Mouse (Mus musculus): ENCODE measurements around the gene Ly9.

The Ly9 gene

DNA sequence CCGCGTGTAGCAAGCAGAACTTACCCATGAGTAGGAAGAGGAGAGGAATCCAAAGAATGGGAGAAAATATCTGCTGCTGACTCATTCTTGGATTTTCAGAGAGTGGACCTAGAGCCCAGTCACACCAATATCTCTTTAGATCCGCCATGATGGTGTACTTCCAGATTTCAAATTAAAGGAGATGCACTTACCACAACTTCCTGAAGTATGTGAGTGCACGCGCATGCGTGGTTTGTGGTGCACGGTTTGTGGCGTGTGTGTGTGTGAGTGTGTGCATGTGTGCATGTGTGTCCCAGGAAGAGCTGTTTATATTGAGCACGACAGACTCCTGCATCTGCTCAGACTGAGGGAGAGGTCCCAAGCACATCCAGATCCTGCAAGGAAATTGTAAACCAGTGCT lies at the start of gene Ly9:
TSS of gene Ly9 (minus strand) at position 235 of the 400 bp plus-strand sequence.
- DNase-seq: no peak

DNA sequence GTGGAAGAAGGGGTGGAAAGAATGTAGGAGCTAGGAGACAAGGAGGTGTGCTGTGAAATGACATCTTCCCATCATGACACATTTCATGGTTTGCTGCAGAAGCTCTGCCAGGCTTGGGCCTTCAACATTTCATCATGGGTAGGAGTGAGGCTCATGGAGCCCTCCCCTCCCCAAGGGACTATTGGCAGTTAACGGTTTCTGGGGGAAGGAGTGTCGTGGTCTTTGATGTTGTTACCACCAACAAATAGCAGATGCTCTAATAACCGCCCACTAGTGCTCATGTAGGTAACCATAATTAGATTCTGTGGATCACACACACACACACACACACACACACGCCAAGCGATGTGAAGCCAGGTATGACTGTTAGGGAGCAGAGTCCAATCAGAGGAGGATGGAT lies 45.5 kb upstream of the Ly9 start, which contains the start of gene Slamf7:
TSS of gene Slamf7 (minus strand) at position 302 of the 400 bp plus-strand sequence.
- no peak for DNase-seq

DNA sequence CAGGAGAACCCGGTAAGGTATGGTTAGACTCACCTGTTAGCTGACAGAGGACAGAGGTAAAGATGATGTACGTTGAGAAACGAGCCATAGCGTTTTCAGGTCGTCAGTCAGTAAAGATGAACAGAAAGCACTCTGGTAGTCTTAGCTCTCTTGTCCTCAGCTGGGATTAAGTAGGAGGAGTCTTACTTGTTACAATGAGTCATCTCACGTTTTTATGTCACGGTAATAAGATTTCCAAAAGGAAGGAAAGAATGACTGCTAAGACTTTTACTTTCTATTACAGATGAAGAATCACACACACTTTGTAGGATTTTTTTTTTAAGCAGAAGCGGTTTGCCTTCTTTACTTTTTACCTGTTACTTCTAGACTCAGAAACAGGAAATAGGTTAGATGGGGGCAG lies 41.6 kb upstream of the Ly9 start:
- DNase-seq: no peak

DNA sequence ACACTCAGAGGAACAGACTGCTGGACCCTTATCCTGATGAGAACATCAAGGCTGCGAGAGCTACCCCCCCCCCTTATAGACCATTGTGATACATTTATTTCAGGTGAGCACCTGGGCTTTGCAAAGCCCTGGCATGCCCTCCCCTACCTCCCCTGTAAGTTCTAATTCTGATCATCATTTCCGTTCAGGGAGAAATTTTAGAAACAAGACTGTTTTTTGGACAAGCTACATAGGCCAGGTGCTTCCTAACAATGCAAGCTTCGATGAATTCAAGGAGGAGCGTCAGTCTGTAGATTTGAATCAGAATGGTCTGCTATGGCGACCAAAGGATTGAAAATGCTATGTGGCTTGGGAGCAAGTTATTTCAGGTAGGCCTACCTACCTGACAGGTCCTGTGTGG lies 40.5 kb upstream of the Ly9 start:
- no peak for DNase-seq

DNA sequence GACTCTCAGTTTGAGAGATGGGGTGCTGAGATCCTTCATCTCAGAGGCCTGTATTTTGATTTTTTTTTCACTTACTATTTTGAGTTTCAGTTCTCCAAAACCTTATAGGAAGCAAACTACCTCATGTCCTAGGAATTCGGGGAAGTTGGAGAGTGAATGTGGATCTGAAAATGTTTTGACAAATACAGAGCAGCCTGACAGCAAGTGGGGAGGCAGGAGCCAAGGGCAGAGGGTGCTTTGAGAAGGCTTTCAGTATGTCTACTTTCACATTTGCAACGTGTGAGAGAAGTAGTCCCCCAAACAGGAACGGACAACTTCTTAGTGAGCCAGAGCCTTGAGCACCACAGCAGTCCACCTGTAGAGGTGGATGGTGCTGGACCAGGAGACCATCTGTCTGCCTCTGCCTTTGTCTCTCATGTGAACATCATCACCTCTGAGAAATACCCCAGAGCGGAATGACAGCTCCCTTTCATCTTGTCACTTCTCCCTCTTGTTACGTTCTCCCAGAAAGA lies 39.3 kb upstream of the Ly9 start:
- DNase-seq: no peak

DNA sequence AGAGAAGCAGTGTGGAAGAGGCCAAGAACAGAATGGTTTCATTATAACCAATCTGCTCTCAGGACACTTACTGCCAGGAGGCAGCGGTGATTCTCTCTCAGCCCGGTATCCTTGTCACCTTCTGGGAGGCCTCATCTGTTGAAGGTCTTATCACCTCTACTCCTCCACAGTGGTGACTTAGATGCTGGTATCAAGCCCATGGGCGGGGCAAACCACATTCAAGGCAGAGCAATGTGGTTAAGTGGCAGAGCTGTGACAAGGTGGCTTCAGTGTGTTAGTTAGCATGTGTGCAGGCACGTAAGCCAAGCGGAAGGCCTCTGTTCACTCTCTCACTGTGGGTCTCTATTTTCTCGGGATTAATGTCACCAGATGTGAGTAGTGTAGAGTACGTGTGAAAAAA lies 36.4 kb upstream of the Ly9 start:
- DNase-seq: no peak

DNA sequence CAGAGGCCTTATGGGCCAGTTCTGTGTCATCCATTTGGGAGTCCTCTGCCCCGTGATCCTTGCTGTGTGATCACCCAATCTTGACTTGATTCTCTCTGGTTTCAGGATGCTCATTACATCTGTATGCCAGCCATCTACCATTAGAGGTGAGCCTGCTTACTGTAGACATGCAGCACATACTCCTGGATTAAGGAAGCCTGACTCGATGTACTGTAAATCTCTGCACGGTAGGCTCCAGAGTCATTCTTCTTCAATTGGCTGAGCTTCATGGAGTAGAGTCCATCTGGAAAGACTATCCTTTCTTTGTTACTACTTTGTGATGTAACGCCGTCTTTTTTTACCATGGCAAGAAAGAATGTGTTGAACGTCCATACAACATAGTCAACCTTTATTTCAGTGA lies 33.6 kb upstream of the Ly9 start:
- DNase-seq: no peak

DNA sequence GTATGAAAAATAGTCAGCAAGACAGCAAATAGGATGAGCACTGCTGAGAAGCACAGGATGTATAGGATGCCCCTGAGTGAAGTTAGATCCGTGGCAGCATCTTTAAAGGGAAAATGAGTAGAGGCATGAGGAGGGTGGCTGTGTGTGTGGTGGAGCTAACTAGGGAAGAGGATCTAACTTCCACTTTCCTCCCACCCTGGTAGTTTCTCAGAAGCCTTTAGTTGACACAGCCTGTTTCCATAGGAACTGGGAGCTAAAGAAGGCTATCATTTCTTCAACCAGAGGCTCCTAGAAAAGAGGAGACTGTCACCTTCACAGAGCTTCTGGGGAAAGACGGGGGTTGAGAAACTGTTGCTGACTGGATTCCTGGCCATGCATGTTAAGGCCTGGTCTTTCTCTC lies 31.5 kb upstream of the Ly9 start:
- DNase-seq: no peak

DNA sequence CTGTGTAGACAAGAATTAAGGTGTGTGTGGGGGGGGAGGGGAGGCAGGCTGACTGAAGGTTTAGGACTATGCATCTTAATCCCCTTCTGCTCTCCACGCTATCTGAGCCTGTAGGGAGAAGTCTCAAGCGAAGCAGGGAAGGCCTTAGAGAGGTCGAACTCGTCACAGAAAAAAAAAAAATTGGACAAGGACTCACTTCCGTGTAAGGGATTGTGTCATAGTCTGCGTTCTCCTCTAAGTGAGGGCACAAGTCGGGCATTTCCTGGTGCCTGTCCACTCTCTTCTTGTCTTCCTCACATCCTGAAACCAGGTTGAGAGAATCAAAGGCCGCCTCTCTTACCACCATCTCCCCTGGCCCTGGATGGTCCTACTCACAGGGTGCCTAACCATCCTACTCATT lies 29.9 kb upstream of the Ly9 start:
- DNase-seq: no peak

DNA sequence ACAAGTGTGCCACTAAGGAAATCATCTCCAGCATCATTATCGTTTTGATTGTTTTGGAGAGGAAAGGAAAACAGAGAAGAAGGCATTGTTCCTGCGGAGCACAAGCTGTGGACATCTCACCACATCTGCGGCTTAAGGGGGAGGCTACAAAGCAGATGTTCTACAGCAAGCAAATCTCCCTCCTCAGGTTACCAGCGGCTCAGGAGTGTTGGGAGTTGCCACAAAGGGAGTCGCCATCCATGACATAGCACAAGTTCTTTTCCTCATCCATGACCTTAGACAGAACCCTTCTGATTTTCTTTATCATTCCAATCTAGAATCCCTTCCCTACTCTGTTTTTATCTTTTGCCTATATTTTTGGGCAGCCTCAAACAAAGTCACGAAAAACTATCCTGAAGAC lies 28.5 kb upstream of the Ly9 start:
- DNase-seq: no peak

DNA sequence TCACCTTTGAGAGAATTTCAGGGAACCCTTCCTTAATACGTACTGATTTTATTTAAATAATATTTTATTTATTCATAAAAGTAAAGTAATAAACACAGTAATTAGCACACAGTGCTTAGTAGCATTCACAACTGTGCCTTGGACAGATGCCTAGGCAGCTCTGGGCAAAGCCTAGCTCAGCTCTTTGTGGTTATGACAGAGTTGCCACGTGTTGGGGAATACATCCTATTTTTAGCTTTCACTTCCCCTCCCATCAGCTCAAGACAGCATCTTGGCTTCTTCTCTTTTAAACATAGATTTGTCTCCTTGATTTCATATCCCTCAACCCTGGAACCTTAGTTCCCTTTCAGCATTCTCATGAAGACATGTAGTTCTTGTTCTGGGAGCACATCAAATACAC lies 24.2 kb upstream of the Ly9 start:
- no peak for DNase-seq

DNA sequence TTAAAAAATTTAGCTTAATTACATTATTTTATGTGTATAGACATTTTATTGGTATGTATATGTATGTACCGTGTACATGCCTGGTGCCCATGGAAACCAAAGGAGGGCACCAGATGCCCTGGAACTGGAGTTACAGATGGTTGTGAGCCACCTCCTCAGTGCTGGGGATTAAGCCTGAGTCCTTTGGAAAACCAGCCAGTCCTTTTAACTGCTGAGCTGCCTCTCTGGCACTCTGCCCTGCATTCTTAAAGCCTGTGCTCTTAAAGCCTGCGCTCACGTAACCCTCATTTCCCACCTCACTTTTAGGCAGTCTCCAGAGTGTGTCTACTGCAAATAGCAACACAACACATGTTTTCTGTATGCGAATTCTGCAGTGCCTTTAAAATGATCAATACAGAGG lies 23.7 kb upstream of the Ly9 start:
- DNase-seq: no peak

DNA sequence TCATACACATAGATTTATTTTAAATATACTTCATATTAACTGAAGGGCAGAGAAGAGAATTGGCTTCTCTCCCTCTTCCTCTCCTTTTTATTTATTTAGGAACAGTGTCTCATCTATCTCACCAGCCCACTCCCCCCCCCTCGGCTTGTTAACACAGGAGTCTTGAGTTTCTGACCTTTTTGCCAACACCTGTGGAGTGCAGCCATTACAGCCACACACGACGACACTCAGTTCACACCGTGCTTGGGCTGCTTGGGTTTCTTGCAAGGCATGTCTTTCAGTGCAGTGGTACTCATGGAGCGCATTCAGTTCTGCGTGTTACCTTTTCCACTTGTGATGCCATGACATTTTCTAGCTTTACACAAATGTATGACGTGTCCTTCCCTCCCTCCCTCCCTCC lies 22.8 kb upstream of the Ly9 start:
- no peak for DNase-seq

DNA sequence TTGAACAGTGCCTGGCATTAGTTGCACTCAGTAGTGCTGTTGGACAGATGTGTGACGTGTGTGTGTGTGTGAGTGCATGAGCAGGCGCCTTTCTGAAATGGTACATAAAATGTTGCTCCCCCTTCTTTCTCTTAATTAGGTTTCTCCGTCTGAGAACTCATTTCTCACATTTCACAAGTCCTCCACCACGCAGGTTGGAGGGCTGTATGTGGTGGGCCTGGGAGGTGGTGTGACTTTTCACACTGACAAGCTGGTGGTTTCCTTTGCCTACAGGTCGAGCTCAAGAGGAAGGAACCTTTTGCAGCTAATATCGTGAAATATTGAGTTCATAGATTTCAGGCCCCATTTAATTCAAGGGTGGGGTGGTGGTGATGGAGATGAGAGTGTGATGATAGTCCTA lies 22.0 kb upstream of the Ly9 start:
- no peak for DNase-seq

DNA sequence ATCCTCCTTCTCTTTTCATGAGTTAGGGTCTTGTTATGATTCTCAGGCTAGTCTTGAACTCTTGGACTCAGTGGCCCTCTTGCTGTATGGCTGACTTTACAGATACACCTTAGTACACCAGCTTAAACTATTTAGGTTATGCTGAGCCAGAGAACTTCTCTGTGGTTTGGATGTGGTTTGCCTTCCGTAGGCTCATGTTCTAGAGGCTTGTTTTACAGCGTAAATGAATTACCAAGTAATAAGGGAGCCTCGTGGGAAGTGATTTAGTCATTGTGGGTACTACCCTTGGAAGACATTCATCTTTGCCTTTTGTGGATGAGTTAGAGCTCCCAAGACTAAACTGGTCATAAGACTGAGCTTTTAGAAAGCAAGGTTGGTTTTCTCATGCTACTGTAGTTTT lies 20.6 kb upstream of the Ly9 start:
- no peak for DNase-seq

DNA sequence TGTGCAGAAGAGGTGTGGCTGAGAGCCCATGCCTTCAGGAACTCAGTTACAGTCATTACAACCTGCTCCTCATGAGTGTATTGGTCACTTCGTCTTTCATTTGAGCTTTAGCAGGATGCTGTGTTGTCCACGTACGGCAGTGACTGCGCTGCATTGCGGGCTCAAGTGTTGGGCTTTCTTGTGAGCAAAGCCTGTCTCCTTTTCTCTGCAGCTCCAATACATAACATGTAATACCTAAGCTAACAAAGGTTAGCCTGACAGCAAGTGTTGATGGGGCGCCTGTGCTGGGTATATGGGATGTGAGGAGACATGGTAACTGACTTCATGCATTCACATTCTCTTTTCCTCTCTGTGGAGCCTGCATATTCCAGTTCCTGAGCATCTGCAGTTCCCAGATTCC lies 12.9 kb upstream of the Ly9 start:
- DNase-seq: no peak

DNA sequence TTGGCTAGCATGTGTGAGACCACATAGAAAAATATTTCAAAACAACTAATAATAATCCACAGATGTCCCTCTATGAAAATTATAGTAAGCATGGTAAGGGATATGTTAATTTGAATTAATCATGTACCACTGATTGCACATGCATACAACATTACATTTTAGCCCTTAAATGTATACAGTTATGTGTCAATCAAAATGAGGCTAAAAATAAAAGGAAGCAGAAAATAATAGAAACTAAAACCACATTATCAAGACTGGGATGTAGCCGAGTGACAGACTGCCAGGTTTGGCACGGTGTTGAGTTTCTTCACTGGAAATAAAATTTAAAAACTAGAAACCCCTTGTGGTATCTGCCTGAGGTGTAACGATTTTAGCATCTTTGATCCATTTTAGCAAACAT lies 12.4 kb upstream of the Ly9 start:
- no peak for DNase-seq

DNA sequence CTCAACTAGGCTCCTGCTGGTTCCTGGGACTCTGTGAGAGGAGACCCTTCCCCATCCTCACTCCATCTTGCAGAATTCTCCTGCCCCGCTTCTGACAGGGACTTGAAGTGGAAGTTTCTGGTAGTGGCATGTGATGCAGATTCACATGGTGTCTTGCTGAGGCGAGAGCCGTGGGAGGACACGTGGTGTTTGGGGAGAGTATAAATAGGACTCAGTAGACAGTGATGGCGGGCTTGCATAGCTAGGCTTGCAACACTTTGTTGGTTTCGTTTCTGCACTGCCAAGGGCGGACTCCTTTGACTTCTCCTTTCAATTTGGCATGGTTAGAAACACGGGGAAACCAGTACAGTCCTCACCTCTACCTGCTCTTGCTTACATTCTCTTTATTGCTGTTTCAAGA lies 11.8 kb upstream of the Ly9 start:
- DNase-seq: no peak

DNA sequence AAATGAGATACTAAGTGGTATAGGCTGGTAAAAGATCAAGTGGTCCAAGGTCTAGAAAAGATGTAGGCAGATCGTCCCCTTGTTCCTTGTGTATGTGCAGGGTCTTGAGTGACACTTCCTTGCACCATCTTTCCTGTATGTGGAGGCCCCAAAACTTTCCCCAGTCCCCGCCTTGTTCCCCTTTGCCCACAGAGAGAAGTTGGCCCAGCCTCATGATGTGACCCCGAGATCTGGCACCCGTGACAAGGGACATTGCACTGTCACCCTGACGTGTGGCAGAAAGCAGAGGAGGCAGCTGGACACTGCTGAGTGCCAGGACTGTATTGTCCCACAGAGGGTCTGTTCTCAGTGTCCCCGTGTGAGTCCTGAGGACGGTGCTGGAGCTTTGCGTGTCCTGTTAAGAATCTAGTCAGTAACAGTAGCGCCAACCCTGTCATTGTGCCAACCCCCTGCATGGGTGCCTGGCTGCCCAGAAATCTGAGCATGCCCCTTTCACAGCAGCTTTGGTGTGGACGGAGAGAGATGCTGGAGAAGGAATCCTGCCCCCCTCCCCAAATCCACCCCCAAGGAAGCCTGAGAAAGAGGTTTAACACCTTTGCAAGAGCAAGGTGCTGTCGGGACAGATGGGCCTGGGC lies 9.8 kb upstream of the Ly9 start:
- DNase-seq: no peak

DNA sequence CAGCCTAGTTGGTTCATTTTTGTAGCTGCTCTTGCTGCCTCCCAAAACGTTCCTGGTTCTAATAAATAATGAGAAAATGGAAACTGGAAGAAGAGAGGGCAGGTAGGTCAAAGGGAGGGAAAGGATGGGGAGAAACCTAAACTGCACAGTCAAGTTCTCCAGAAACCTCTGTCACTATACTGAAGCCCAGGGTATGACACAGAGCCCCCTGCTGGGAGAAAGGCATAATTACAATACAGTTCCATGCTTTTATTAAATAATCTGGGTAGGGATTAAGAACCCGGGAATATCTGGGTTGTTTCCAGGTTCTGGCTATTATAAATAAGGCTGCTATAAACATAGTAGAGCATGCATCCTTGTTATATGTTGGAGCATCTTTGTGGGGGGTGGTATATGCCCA lies 6.8 kb upstream of the Ly9 start:
- no peak for DNase-seq

DNA sequence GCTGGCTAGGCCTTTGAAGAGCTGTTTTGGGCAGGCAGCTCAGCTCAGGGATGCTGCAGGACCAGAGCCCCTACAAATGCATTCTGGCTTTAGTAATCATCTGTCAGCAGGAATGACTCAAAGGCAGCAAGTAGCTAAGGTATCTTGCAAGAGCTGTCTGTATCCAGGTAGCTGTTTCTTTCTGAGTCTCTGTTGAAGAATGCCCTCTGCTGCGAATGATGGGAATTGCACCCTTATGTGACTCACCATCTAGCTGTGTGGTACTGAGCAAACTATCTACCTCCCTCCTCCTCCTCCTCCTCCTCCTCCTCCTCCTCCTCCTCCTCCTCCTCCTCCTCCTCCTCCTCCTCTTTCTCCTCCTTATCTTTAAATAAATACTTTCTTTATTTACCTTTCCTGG lies 3.6 kb upstream of the Ly9 start:
- DNase-seq: no peak

DNA sequence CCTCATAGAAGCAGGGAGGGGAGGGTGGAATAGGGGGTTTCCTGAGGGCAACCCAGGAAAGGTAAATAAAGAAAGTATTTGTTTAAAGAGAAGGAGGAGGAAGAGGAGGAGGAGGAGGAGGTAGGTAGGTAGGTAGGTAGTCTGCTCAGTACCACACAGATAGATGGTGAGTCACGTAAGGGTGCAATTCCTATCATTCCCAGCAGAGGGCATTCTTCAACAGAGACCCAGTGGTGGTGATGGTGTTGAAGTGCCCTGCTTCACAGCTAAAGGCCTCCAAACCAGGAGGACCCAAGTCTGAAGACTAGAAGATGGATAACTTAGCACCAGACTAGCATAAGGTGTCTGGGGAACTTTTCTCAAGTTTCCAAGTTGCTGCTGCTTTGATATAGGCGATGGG lies 2.8 kb upstream of the Ly9 start:
- no peak for DNase-seq

DNA sequence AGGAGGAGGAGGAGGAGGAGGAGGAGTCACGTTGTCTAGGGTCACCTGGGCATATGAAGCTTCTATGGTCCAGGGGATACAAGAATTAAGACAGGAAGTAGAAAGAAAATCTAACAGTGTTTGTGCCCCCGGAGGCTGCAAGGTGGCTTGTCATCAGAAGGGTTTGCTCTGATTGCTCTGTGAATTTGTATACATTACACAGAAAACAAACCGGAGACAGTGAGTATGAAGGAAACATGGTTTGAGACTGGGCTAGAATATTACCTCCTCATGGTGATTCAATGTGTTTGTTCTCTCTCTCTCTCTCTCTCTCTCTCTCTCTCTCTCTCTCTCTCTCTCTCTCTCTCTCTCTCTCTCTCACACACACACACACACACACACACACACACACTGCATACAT lies 554 bp downstream of the Ly9 start:
- no peak for DNase-seq

DNA sequence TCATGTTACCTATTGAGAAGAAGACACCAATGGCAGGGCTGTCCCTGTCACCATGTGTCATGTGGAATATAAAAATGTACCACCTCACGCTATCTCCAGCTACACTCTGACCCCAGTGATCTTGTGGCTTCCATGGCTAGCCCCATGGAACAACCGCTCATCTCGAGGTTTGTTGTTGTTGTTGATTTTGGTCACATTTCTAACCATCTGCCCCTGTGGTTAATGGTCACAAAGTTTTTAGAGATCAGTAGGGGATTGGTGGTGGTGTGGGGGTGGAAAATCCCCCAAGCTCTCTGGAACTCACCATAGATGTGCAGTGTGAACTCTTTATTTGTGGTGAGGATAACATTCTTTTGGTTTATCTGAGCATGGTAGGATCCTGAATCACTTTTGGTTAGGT lies 2.5 kb downstream of the Ly9 start:
- DNase-seq: no peak

DNA sequence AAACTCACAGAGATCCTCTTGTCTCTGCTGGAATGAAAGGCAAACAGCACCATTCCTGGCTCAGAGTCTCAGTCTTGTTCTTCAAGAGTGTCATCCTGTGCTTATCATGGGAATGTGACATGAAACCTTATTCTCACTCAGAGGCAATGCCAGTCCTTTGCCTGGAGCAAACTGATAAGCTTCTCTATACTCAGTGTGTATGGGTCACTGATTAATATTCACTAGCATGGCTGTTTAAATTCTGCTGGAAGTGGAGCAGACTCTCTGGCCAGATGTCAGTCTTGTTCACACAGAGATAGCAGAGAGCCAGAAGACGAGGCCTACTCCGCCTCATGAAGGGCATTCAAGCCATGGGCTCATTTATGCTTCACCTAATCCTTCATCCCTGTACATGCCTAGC lies 22.6 kb downstream of the Ly9 start:
- DNase-seq: no peak

DNA sequence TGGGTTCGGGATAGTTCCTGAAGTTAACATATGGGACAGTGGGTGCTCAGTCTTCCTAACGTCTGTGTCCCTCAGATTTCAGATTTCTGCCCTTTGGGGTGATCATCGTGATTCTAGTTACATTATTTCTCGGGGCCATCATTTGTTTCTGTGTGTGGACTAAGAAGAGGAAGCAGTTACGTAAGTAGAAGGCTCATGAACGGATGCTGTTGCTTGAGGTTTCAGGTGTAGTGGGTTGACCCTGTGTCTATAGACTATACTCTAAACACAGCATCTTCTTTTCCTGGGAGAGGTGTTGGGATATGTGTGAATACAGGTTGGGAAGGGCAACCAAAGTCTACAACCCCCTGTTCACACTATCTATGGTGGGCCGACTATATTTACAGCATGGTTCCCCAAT lies 30.0 kb downstream of the Ly9 start:
- DNase-seq: no peak
